Mouse (Mus musculus) kidney, postnatal 0 days (tissue): ENCODE results near the gene Osbpl6. TPM values are rescaled to one million over a fixed set of nuclear protein-coding genes. Genes with fewer than 3 reads are reported as not detected.

Source experiments
- ATAC-seq: fragments of 200-750 bp; cut with Nextera tagmentation; replicated peaks from 2 replicates; pipeline ENCODE4 v1.8.0; 2017; ENCODE audit warnings: low read depth, moderate number of reproducible peaks, moderate TSS enrichment, moderate library complexity; ENCODE audit not compliant: low FRiP score
- DNase-seq: peaks from one replicate; pipeline ENCODE4 v3.0.0-alpha.2; 2016; ENCODE audit warnings: low spot score
- H3K27ac ChIP-seq: fragments of 300-500 bp; sonication (generic); 2 replicates; pipeline ENCODE4 v1.5.1; 2014; ENCODE audit warnings: mild to moderate bottlenecking
- H3K27me3 ChIP-seq: fragments of 300-500 bp; sonication (generic); 2 replicates; pipeline ENCODE4 v1.6.1; 2014; ENCODE audit warnings: low read length, mixed read lengths; ENCODE audit not compliant: insufficient read depth
- H3K36me3 ChIP-seq: fragments of 300-500 bp; sonication (generic); 2 replicates; pipeline ENCODE4 v1.6.1; 2014; ENCODE audit warnings: low read length, mixed read lengths; ENCODE audit not compliant: insufficient read depth
- H3K4me1 ChIP-seq: fragments of 300-500 bp; sonication (generic); replicated peaks from 2 replicates; pipeline ENCODE4 v1.6.1; 2014; ENCODE audit warnings: antibody characterized with exemption, low read length, mixed read lengths; ENCODE audit not compliant: insufficient read depth
- H3K4me2 ChIP-seq: fragments of 300-500 bp; sonication (generic); 2 replicates; pipeline ENCODE4 v1.6.1; 2014; ENCODE audit warnings: mild to moderate bottlenecking, low read length, moderate library complexity, mixed read lengths
- H3K4me3 ChIP-seq: fragments of 300-500 bp; sonication (generic); replicated peaks from 2 replicates; pipeline ENCODE4 v1.5.1; 2014; ENCODE audit warnings: low read depth, low read length
- H3K9ac ChIP-seq: fragments of 300-500 bp; sonication (generic); 2 replicates; pipeline ENCODE4 v1.6.1; 2014; ENCODE audit warnings: low read depth, low read length
- H3K9me3 ChIP-seq: fragments of 300-500 bp; sonication (generic); replicated peaks from 2 replicates; pipeline ENCODE4 v1.6.1; 2016; ENCODE audit warnings: low read length, inconsistent platforms, mixed read lengths
- CTCF ChIP-seq: IDR thresholded peaks from 2 replicates; pipeline ENCODE4 v1.5.1; 2016; ENCODE audit warnings: antibody characterized with exemption, low read depth, mild to moderate bottlenecking, moderate library complexity
- WGBS: fragments of 180-500 bp; shearing (Covaris S2); extraction: QIAGEN DNeasy Blood & Tissue Kit; methylation state at CpG from one replicate; pipeline ENCODE4 v1.1.7; 2014; 5-methylcytosine and 5-hydroxymethylcytosine counted together
- polyA plus RNA-seq: library from polyadenylated mRNA; unstranded; fragments of >200 nt; fragmentation: Nextera tagmentation; extraction: Ambion mirVana; gene quantifications from 2 replicates; pipeline ENCODE4 v1.2.1, GENCODE M21; 2015

Gene Osbpl6
- 19.4 and 20.5 TPM in 2 replicates for polyA plus RNA-seq

DNA sequence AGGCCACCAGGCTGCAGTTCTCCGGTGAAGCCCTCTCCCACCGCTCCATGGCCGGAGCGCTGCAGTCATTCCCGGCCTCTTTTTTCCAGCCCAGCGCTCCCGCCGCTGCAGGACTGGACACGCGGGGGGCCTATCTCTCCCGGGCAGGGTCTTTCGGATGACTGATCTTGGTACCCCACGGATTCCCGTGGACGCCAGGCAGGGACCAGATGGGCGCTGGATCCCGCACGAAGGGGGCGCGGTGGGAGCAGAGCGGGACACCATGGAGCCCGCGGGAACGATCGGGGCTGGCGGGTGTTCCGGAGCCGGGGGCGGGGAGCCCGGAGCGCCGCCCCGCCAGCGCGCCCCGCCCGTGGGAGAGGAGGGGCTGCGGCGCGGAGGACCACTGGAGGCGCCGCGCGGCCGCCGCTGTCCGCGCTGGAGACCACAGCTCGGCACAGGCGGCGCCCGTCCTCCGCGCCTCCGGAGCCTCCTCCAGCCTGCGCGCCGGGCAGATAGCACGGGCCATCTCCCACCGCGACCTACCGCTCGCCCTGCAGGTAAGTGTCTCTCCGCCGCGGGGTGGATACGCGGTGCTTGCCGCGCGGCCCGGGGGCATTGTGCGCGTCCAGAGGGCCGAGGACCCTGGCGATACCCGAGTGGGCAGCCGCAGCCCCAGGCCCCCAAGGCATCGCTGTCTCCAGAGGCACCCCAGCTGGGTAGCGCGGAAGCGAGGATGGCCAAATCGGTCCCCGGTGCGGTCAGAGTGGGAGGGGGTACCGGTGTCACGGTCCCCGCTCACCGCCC lies at the start of gene Osbpl6:
Osbpl6 (plus strand) TSS at position 358 of the 786 bp plus-strand sequence.
- Histone ChIP-seq H3K9ac (peak within 1 kb of the TSS; percentile 84), H3K27me3 (0 out of 2 replicates have a peak, but pooled peaks cover 4% of the 10 kb centered on the region), H3K27ac (peak within 1 kb of the TSS; percentile 60), H3K4me3 (peak within 1 kb of the TSS; percentile 79), H3K4me2 (peak within 1 kb of the TSS; percentile 68), H3K4me1 (0 out of 2 replicates have a peak, but pooled peaks cover 4% of the 10 kb centered on the region), H3K36me3 (no peaks in the 10 kb centered on the region), H3K9me3 (no peaks in the 10 kb centered on the region)
- TF ChIP-seq CTCF: 0 out of 2 replicates have a peak, but pooled peaks have one; percentile 31
- under 1% methylated on average over 59 of the region's 89 CpGs for WGBS
- DNase-seq (peak; percentile 85), ATAC-seq (peak; percentile 91)

GRCm38 (mm10) chr2:76360226-76360625 lies 46.1 kb upstream of the Osbpl6 start, which contains the start of gene Cyct:
Gene Cyct, minus strand, starts transcription at chr2:76360450.
- TF ChIP-seq CTCF: no peak
- DNase-seq (no peak), ATAC-seq (no peak)
- 90% methylated on average over 11 of the region's 11 CpGs for WGBS
- Histone ChIP-seq H3K36me3 (no peaks in the 10 kb centered on the region), H3K4me1 (no peaks in the 10 kb centered on the region), H3K9me3 (no peaks in the 10 kb centered on the region), H3K9ac (no peak within 1 kb of the TSS), H3K27me3 (no peaks in the 10 kb centered on the region), H3K4me3 (no peak within 1 kb of the TSS), H3K4me2 (no peak within 1 kb of the TSS), H3K27ac (no peak within 1 kb of the TSS)

DNA sequence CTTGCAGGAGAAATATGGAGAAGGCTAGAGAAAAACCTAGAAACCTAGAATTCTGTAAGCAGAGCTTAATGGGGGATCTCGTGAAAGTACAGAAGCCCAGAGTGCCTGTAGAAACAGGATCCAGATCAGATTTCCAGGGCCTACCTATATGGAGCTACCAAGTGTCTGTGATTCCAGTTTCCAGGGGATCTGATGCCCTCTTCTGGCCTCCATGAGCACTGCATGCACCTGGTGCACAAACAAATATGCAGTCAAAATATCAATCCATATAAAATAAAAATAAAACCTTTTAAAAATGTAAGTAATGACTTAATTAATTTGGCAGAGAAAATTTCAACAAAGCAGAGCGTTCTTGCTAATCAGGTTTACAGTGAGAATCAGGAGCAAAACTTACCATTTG lies 44.2 kb upstream of the Osbpl6 start:
- DNase-seq: peak; percentile 57
- no peak overlapping the region for H3K4me3 ChIP-seq
- no peak overlapping the region for H3K4me2 ChIP-seq
- 43% methylated on average over 2 of the region's 2 CpGs for WGBS
- H3K9me3 ChIP-seq: no peaks in the 10 kb centered on the region
- H3K27me3 ChIP-seq: no peaks in the 10 kb centered on the region
- H3K9ac ChIP-seq: no peak overlapping the region
- no peaks in the 10 kb centered on the region for H3K4me1 ChIP-seq
- TF ChIP-seq CTCF: peak; percentile 80
- H3K36me3 ChIP-seq: no peaks in the 10 kb centered on the region
- no peak overlapping the region for H3K27ac ChIP-seq
- no peak for ATAC-seq

- Histone ChIP-seq H3K9me3 (no peaks in the 10 kb centered on the region), H3K27me3 (no peaks in the 10 kb centered on the region), H3K36me3 (no peaks in the 10 kb centered on the region), H3K4me2 (no peak overlapping the region), H3K9ac (no peak overlapping the region), H3K27ac (no peak overlapping the region), H3K4me1 (no peaks in the 10 kb centered on the region), H3K4me3 (no peak overlapping the region)
- ATAC-seq (no peak), DNase-seq (no peak)
- 75% methylated on average over 4 of the region's 4 CpGs for WGBS
- TF ChIP-seq CTCF: no peak
Observed at GRCm38 (mm10) chr2:76365811-76366210, 40.5 kb upstream of the Osbpl6 start.

DNA sequence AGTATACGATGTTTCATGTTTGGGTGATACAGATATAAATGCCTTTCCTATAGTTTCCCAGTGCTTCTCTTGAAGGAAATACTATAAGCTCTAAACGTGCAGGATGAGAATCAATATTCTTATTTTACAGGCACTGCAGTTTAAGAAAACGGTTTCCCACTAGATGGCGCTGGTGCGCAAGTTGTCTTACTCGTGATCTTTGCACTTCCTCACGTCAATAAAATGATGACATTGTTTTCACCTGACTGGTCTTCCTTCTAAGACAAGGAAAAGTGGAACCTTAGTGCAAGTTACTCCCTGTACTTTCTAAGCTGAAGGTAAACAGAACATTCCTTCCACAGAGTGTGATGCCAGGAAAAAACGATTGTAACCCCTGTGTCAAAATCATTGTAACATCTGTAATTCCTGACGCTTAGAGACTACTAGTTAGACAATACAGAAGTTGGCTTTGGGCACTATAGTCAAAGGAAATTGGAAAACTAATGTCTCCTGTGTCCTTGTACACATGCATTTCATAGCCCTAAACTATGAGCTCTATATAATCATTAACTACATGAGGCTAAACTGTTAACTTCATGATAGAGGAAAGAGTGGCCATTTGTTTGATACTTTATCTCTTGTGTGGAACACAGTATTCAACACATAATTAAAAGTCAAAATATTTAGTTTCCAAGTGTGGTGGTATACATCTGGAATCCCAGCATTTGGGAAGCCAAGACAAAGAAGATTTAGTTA lies 39.0 kb upstream of the Osbpl6 start:
- no peak overlapping the region for H3K4me2 ChIP-seq
- H3K9me3 ChIP-seq: no peaks in the 10 kb centered on the region
- no peaks in the 10 kb centered on the region for H3K27me3 ChIP-seq
- H3K27ac ChIP-seq: no peak overlapping the region
- TF ChIP-seq CTCF: peak; percentile 97
- no peaks in the 10 kb centered on the region for H3K4me1 ChIP-seq
- H3K36me3 ChIP-seq: peaks cover 4% of the 10 kb centered on the region; the same call in 1 of the 2 replicates
- no peak overlapping the region for H3K4me3 ChIP-seq
- DNase-seq (peak; percentile 81), ATAC-seq (no peak)
- WGBS: 16% methylated on average over 9 of the region's 9 CpGs
- no peak overlapping the region for H3K9ac ChIP-seq
